Mouse (Mus musculus): Measurements from ENCODE around the gene Adcyap1. TPM values are rescaled to one million over a fixed set of nuclear protein-coding genes. Genes with fewer than 3 reads are reported as not detected.

Gene Adcyap1
- polyA plus RNA-seq, 1 experiment from 2014 or later, result not detected

DNA sequence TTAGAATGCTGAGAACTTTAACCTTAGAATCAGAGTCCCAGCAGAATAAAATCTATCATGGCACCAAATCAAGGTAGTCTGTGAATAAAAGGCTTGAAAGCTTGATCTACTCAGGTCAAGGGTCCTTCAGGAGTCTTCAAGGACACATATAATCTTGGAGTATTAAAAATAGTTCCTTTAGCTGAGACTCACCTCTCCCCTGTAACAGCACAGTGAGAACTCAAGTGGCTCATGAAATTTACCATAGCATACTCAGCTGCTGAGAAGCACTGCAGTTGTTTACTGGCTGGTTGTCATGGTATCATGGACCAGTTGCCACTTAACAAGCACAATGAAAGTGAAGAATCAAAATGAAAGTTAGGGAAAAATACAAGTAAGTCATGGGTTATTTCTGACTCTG is 38.5 kb downstream of the Adcyap1 start:
- H3K4me1 ChIP-seq (ENCODE audit: insufficient read depth), result no peaks in the 10 kb centered on the region
- no peaks in the 10 kb centered on the region for H3K27me3 ChIP-seq (ENCODE audit: insufficient read depth, low read length)
- ATAC-seq (ENCODE audit: insufficient read depth) (no peak), DNase-seq (no peak)
- H3K36me3 ChIP-seq (ENCODE audit: insufficient read depth), result no peaks in the 10 kb centered on the region
- TF ChIP-seq CTCF (IDR thresholded peaks at IDR 0.05; ENCODE audit: low read depth), result no peak
- H3K9ac ChIP-seq, result no peak overlapping the region
- H3K27ac ChIP-seq (ENCODE audit: low read depth), result no peak overlapping the region
- H3K4me3 ChIP-seq (ENCODE audit: low read depth, low read length), result no peak overlapping the region
- H3K9me3 ChIP-seq (ENCODE audit: low read depth, low read length), result no peaks in the 10 kb centered on the region
- H3K4me2 ChIP-seq, result no peak overlapping the region
